Mouse (Mus musculus): ENCODE data around the gene Zfp148. TPM values are rescaled to one million over a fixed set of nuclear protein-coding genes. Genes with fewer than 3 reads are reported as not detected.

The Zfp148 gene
- total RNA-seq (2021) = 10 to 100 TPM; 18.5 to 21.8 TPM
- long read RNA-seq, experiment 1, full-length matches to known transcripts = 3 of 6 reads
- long read RNA-seq, experiment 1, partial matches to known transcripts = 0 of 6 reads
- long read RNA-seq, experiment 1, other reads (novel, unspliced or antisense) = 3 of 6 reads
- long read RNA-seq, experiment 2, full-length matches to known transcripts = 1 of 8 reads
- long read RNA-seq, experiment 2, partial matches to known transcripts = 1 of 8 reads
- long read RNA-seq, experiment 2, other reads (novel, unspliced or antisense) = 6 of 8 reads

- intact Hi-C loops (cut with DNase I) = loop anchor here (10.0 kb wide), 1 partner anchor 95 kb away; no protein-coding TSS in a partner anchor
- peak; percentile 87 for DNase-seq
Measured at GRCm38 (mm10) chr16:33379944-33380881, at the start of gene Zfp148. Gene Zfp148, plus strand, starts transcription at chr16:33380836.

- intact Hi-C loops (cut with DNase I) = loop anchor here (10.0 kb wide), 1 partner anchor 412 kb away; no protein-coding TSS in a partner anchor
- no peak for DNase-seq
Measured at GRCm38 (mm10) chr16:33333015-33333414, 47.6 kb upstream of the Zfp148 start.

GRCm38 (mm10) chr16:33337177-33337576, 43.5 kb upstream of the Zfp148 start:
- peak; percentile 31 to 50 for DNase-seq
- intact Hi-C loops (cut with DNase I) = loop anchor here (10.0 kb wide), 1 partner anchor 408 kb away; no protein-coding TSS in a partner anchor

- intact Hi-C loops (cut with DNase I) = loop anchor here (10.0 kb wide), 1 partner anchor 407 kb away; no protein-coding TSS in a partner anchor
- no peak for DNase-seq
Measured at GRCm38 (mm10) chr16:33337681-33338080, 43.0 kb upstream of the Zfp148 start.

GRCm38 (mm10) chr16:33338492-33338891, 42.1 kb upstream of the Zfp148 start:
- no peak for DNase-seq
- intact Hi-C loops (cut with DNase I) = loop anchor here (10.0 kb wide), 1 partner anchor 406 kb away; no protein-coding TSS in a partner anchor

- intact Hi-C loops (cut with DNase I) = loop anchor here (10.0 kb wide), 1 partner anchor 405 kb away; no protein-coding TSS in a partner anchor
Measured at GRCm38 (mm10) chr16:33339476-33339875, 41.2 kb upstream of the Zfp148 start.

DNA sequence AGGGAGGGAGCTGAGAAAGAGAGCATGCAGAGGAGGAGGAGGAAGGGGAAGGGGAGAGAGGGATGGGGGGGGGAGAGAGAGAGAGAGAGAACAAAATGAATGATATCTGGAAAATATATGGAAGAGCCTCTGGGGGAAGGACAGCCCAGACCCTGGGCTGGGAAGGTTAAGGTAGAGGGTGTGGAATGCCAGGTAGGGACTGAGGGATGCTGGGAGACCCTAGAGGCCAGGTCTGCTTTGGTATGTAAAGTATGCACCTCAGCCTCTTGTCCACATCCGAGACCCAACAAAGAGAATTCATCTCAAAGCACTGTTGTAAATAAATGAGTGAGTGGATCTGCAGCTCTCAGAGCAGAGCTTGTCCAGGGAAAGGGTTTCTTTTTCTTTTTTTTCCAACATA, 38.3 kb upstream of the Zfp148 start:
- DNase-seq = no peak
- intact Hi-C loops (cut with DNase I) = no loop called here

More at GRCm38 (mm10) chr16:33339476-33339875, 41.2 kb upstream of the Zfp148 start:
- DNase-seq = no peak

GRCm38 (mm10) chr16:33343106-33343505, 37.5 kb upstream of the Zfp148 start:
- intact Hi-C loops (cut with DNase I) = no loop called here
- no peak for DNase-seq

- intact Hi-C loops (cut with DNase I) = no loop called here
- DNase-seq = no peak
Measured at GRCm38 (mm10) chr16:33343601-33344000, 37.0 kb upstream of the Zfp148 start.

GRCm38 (mm10) chr16:33344379-33344778, 36.3 kb upstream of the Zfp148 start:
- intact Hi-C loops (cut with DNase I) = no loop called here
- peak in 1 of 2 experiments; percentile 15 for DNase-seq

DNA sequence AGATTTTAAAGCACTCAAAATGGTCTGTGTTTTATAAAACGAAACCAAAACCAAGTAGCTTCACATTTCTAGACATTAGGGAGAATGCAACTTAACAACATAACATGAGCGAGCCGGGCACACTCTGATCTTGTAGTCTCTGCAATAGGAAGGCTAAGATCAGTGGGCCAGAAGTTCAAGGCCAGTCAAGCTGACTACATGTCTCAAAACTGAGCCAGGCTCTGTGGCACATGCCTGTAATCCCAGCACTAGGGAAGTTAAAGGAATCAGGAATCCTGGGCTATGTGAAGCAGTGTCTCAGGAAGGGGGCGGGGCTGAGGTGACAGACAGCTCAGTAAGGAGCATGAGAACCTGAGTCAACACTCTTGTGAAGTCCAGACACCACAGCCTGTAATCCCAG, 35.8 kb upstream of the Zfp148 start:
- intact Hi-C loops (cut with DNase I) = no loop called here
- no peak for DNase-seq

- intact Hi-C loops (cut with DNase I) = no loop called here
- DNase-seq = no peak
Measured at GRCm38 (mm10) chr16:33346376-33346775, 34.3 kb upstream of the Zfp148 start.

GRCm38 (mm10) chr16:33347134-33347533, 33.5 kb upstream of the Zfp148 start:
- no peak for DNase-seq
- intact Hi-C loops (cut with DNase I) = no loop called here

DNA sequence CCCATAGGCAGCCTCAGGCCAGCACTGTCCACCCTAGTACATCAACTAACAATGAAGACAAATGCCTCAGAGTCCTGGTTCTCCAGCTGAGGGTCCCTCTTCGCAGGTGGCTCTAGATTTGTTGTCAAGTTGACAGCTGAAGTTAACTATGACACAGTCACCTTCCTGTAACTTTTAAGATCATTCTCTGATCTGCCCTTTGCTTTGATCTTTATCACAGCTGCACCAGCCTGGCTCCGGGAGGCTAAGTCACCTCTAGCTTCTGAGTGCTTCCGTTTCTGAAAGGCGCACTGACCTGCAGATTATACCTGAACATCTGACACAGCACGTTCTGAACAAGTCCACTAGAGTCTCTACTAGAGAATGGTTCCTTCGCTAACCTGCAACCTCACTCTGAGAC, 22.8 kb upstream of the Zfp148 start:
- DNase-seq = no peak
- intact Hi-C loops (cut with DNase I) = no loop called here

GRCm38 (mm10) chr16:33365772-33366171, 14.9 kb upstream of the Zfp148 start:
- no peak for DNase-seq
- intact Hi-C loops (cut with DNase I) = no loop called here

DNA sequence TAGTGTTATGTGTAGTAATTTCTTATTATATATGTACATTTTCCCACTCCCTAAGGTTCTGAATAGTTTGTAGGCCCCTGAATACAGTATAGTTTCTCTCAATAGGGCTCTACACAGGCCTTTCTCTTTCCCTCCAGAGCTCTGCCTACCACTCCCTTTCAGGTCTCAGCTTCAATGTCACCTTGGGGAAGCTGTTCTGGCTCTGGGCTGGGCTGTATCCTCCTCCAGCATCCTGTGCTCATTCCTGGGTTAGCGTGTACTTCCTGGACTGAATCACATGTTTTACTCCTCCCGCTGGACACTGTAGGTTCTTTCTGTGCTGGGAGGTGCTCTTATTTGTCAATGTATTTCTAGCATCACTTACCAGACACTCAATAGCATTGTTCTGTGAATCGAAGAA, 12.0 kb upstream of the Zfp148 start:
- intact Hi-C loops (cut with DNase I) = no loop called here
- DNase-seq = no peak

- intact Hi-C loops (cut with DNase I) = no loop called here
Measured at GRCm38 (mm10) chr16:33370836-33371235, 9.8 kb upstream of the Zfp148 start.

DNA sequence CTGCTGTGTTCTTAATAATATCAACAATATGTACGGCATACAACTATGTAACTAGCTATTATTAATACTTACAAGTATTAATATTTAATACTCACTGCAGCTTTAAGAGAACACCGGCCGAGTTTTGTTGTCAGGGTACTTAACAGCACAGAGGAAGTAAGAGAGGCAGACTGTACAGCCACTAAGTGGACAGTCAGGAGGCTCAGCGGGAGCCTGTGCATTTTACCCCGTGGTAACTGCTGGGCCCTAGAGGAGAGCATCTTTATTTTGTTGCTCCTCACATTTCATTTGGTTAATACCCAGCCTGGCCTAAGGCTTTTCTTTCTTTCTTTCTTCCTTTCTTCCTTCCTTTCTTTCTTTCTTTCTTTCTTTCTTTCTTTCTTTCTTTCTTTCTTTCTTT, 8.0 kb upstream of the Zfp148 start:
- DNase-seq = no peak
- intact Hi-C loops (cut with DNase I) = no loop called here

More at GRCm38 (mm10) chr16:33370836-33371235, 9.8 kb upstream of the Zfp148 start:
- DNase-seq = no peak

DNA sequence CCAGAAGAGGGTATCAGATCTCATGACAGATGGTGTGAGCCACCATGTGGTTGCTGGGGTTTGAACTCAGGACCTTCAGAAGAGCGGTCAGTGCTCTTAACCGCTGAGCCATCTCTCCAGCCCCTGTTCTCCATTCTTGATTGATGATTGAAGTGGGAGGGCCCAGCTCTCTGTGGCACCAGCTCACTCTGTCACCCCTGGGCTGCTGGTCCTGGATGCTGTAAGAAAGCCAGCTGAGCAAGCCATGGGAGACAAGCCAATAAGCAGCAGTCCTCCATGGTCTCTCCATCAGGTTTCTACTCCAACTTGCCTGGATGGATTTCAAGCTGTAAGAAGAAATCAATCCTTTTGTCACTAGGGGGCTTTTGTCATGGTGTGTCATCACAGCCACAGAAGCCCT, 7.3 kb upstream of the Zfp148 start:
- intact Hi-C loops (cut with DNase I) = no loop called here
- DNase-seq = no peak

DNA sequence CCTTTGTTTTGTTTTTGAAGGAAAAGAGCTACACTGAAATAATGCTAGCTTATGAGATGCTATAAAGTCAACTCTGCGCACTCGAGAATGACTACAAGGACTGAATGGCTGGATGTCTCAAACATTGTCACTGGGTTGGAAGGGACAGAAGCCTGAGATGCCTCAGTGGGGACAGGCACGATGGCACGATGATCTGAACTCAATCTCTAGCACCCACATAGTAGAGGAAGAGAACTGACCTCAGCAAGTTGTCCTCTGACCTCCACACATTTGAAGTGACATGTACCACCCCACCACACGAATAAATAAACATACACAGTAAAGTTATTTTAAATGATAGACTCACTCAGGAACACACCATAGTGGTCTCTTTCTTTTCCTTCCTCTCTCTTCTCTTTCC, 4.4 kb upstream of the Zfp148 start:
- intact Hi-C loops (cut with DNase I) = no loop called here

More for the DNA sequence above, 4.4 kb upstream of the Zfp148 start:
- no peak for DNase-seq

Data from gastrocnemius, postnatal 36 days (tissue).